Mouse (Mus musculus): ENCODE measurements at regions not wholly inside any gene's neighbourhood (a gene's known extent, or its start where the extent isn't known, plus 50 kb on each side); places are given as distances from the start of the nearest gene placed in this dataset.

DNA sequence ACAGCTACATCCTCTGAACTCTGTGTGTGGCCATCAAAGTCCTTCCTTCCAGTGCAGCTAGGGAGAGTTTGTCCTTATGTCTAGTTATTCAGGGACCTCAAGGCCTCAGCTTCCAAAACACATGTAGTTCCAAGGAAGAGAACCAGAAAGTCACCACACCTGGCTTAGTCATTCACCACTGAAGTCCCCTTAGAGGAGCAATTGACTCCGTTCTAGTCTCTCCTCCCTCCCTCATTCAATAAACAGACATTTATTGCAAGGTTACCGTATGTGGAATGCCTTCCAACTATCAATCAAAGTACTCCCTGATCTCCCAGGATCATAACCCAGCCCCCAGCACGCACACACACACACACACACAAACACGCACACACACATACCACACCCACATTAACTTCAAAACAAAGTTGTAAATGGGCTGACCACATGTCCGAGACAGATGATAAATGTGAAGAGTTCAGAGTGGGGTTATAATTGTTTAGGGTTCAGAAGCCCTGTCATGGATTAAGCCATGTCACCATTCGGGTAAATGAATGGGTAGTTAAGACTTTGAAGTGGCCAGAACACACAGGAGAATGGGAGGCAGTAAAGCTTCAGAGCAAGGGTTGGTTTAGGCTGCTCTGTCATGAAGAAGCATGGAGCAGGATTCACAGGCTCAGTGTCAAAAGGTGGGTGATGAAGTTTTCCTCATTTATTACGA lies 141.4 kb downstream of the Irs2 start:
- DNase-seq: no peak

DNA sequence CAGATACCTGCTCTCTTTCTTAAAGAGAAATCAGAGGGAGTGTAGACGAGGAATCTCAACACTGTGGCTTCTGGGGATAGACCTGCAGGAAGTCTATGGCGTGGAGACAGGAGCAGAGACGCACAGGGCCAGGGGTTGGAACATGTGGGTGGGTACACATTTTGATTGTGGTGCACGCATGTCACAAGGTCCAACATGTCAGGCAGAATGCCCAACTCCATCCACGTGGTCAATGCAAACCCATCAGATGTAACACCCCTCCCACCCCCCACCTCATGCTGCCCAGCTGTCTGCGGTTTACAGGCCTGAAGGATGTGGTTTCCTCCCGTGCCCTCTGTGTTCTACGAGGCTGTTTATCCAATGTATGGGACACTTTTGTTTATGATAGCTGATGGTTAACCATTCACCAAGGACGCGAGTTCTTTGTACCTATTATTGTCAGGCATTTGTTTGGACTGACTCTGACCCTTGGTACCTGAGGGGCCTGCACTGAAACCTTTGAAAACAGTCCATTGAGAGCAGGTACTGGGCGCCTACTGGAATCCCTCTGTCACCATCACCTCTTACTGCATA lies 142.2 kb downstream of the Irs2 start:
- DNase-seq: no peak

- no peak for DNase-seq
These were observed 142.8 kb downstream of the Irs2 start for GRCm38 (mm10) chr8:10865415-10865821.

DNA sequence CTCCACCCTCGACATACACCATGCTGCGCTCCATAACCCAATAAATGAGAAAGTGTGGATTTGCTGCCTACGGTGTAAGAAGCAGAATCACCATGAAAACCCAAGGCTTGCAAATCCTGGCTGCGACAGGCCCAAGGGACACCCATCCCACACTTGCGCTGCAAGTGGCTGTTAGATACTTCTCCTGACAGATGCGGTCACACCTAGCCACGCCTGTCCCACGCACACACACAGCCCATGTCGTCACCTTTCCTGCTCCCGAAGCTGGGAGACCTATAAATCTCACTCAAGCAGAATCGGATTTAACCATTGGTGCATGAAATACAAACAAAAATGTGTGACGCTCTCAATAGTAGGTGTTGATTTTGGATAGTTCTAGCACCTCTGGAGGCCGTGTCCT lies 145.8 kb downstream of the Irs2 start:
- no peak for DNase-seq

- DNase-seq: no peak
These were observed 147.4 kb downstream of the Irs2 start for GRCm38 (mm10) chr8:10860810-10861209.

- DNase-seq: no peak
These were observed 150.4 kb downstream of the Irs2 start for GRCm38 (mm10) chr8:10857874-10858273.

DNA sequence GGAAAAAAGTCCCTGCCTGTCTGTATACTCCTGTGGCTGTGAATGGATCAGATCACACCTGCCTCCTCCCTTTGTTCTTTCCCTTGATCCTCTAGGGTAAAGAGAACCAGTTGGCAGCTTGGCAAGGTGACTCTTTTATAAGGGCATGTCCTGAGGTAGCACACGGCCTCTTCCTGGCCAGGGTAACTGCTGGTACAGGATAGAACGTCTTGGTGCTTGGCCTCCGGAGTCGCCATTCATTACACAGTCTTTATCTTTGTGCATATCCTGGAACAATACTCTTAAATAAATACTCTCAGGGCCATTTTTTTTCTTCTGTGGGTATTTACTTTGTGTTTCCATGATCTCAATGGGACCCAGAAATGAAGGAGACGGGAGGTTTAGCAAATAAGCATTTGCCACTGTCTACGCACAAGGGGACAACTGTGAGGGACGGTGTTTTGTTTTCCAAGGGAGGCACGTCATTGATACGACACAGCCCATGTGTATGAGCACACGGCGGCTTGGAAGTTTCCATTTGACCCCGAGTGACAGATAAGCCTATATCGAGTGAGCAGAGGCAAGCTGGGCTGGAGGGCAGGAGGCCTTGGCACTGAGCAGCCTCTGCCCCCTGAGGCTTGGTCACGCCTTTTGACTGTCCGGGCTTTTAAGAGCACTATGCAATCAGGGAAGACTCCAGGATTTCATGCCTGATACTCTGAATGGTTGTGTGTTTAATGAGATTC lies 151.1 kb downstream of the Irs2 start:
- DNase-seq: no peak

DNA sequence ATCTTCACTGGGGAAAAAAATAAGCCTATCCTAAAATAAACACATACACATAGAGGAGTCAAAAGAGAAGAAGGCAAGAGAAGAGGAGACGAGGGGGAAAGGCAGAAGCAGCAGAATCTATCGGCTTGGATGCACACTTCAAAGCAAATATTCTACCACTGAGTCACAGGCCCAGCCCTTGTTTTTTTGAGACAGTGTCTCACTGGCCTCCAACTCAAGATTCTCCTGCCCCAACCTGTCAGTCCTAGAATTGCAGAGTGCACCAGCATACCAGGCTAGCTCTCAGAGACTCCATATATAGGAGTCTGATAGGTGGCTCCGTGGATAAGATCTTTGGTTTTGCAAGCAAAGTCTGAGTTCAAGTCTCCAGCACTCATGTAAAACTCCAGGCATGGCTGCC lies 152.6 kb downstream of the Irs2 start:
- no peak for DNase-seq

DNA sequence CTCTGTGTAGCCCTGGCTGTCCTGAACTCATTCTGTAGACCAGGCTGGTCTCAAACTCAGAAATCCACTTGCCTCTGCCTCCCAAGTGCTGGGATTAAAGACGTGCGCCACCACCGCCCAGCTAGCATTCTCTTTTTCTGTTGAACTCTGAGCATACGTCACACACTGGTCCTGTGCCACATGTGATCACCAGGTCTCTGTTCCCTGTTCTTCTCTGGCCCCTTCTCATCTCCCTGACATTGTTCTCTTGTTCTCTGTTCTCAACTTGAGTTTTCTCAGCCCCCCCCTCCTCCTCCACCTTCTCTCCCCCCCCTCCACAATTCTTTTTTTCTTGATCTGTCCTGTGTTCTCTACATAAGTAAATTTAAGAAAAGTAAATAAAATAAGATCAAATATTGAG lies 153.1 kb downstream of the Irs2 start:
- DNase-seq: no peak

- no peak for DNase-seq
These were observed 153.7 kb downstream of the Irs2 start for GRCm38 (mm10) chr8:10854600-10854999.

GRCm38 (mm10) chr8:10853901-10854300 lies 154.4 kb downstream of the Irs2 start:
- no peak for DNase-seq

DNA sequence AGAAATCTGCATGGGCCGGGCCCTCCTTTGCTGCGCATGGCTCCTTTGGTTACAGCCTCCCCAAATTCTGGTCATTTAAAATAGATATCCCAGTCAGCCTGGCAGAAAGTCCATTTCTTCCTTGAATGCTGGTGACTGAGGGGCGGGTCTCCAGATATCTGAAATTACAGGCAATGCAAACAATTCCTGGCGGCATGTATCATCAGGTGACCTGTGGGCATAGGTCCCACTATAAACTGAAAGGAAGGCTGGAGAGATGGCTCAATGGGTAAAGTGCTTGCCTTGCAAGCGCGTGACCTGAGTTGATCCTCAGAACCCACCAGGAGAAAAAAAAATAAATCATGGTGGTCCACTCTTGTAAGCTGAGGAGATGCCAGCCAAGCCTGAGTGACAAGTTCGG lies 158.3 kb downstream of the Irs2 start:
- no peak for DNase-seq

DNA sequence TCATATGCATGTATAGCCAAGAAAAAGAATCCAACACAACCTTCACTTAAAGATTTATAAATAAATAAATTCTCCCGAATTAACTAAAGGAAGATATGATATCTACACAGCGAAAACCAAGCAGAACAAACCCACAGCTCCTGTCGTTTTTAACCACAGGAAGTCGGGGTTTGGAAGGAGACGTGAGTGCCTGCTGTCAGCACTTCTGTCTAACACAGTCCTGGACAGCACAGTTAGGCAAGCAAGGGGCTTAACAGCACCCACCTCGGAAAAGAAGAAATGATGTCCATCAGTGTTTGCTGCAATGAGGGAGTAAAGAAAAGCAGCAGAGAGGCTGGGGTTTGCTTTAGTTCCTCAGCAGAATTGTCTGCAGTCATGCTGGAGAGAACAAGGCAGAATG lies 162.7 kb downstream of the Irs2 start:
- DNase-seq: no peak

- no peak for DNase-seq
These were observed 167.3 kb downstream of the Irs2 start for GRCm38 (mm10) chr8:10840853-10841531.

DNA sequence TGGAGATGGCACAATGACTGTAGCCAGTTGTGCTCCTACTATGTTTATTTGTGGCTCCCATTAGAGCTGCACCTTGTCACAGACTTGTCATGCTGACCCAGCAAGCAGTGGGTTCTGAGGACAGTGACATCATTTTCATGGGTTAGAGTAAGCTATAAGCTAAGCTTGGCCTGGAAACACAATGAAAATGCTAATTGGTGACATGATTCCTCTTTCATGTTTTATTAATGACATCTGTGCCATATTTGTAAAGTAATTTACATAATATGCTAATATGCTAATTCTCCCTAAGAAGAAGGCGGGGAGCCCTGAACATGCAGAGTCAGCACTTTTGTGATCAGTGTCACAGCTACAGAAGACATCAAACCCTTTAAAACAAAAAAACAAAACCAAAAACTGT lies 168.2 kb downstream of the Irs2 start:
- DNase-seq: no peak

GRCm38 (mm10) chr8:10835054-10835453 lies 173.2 kb downstream of the Irs2 start:
- no peak for DNase-seq

GRCm38 (mm10) chr8:10831864-10832263 lies 176.4 kb downstream of the Irs2 start:
- DNase-seq: no peak

DNA sequence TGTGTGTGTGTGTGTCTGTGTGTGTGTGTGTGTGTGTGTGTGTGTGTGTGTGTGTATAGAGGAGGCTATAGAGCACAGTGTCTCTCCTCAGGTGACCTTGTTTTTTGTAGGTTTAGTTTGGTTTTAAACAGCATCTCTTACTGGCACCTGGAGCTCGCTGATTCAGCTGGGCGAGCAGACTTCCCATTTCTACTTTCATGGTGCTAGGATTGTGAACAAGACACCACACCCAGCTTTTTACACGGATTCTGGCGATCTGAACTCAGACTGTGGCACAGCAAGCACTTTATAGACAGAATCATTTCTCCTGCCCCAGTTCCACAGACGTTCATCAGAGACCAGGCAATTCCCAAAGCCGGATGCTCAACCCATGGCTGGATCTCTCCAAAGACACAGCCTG lies 177.0 kb downstream of the Irs2 start:
- DNase-seq: no peak

- no peak for DNase-seq
These were observed 177.4 kb downstream of the Irs2 start for GRCm38 (mm10) chr8:10830835-10831234.

DNA sequence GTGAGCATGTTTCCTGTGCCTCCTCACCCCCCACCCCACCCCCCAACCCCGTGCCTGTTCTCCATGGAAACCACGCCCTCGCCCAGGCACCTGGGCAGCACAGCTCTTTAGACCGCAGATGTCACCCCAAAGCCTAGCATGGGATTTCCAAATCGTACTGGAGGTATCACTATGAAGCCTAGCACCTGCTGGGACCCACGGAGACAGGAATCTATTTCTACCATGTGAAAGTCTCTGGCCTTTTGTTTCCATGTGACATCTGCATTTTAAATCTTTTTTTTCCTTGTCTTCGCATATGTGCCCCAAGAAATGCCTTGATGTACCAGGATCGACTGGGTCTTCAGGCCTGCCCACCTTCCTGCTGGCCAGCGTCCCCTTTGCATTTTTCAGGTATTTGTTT lies 179.7 kb downstream of the Irs2 start:
- DNase-seq: no peak

GRCm38 (mm10) chr8:10827560-10827959 lies 180.7 kb downstream of the Irs2 start:
- DNase-seq: peak; percentile 39

DNA sequence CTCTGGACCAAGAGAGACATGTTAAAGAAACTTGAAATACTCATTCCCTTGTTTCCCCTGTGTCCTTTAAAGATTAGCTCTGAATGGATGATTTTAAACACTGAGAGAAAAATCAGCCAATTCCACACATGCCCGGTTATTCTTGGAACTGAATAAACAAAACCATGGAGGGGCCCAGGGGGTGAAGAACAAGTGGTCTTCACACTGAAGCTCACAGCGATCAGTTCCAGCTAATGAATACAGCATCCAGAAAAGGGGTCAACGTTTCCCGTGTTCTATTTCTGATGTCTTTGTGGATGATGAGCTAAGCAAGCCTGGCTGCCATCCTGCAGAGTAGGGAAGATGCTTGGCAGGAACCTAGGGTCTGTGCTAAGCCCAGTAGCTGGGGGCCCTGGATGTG lies 182.3 kb downstream of the Irs2 start:
- no peak for DNase-seq

GRCm38 (mm10) chr8:10825192-10825926 lies 182.9 kb downstream of the Irs2 start:
- no peak for DNase-seq

All from heart, postnatal 4 days (tissue).